Mouse (Mus musculus): ENCODE measurements around the gene Fcna. TPM values are rescaled to one million over a fixed set of nuclear protein-coding genes. Genes with fewer than 3 reads are reported as not detected.

Gene Fcna
- polyA plus RNA-seq (2012; rRNA removed): 1.1 TPM in 2 replicates

DNA sequence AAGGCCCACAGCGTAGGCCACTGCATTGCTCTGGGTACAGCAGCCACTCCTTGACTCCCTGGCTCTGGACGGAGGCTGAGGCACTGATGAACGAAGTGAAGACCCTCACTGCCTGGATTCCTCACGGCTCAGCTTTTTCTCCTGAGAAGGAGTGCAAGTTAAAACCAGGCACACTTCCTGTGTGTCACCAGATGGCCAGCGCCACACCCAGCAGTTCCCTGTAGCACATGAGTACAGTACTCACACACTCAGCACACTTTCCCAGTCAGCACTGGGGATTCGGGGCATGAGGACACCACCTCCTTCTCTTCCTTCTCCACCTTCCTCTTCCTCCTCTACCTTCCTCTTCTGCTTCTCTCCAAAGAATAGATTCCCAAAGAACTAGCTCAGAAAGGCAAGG is at the start of gene Fcna:
Gene Fcna, minus strand, starts transcription at position 220 of the 400 bp plus-strand sequence.

DNA sequence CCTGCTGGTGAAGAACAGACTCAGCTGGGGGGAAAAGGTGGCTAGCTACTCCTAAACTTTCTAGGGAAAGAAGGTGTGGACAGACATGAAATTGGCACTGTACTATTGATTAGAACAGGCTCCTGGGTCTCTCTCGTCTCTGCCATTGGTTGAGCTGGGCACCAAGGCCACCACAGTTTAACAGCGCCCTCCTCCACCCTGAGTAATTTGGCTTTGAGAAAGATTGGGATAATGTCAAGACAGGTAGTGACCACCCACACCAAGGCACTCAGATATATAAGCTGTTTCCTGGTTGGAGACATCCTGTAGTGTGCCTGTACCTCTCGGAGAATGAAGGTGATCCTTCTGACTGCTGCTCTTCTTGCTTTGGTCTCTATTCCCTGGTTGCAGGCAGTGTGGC is 48.7 kb upstream of the Fcna start, which contains the start of gene Lcn6:
Gene Lcn6, plus strand, starts transcription at position 301 of the 400 bp plus-strand sequence.

DNA sequence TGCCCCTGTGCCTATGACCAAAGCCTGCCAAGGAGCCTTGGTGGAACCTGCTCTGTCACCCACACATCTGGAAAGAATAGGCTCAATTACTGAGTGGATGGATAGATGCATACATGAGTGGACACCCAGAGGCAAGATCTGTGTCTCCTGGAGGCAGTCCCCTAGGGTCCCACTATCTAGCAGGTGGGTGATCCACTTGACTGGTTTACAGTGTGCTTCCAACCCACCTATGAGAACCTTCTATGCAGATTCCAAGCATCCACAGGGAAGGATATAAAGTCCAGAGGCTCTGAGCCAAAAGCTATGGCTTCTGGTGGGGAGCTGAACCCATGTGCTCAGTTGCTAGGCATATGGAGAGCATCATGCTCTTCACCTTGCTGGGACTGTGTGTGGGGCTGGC is 29.8 kb upstream of the Fcna start, which contains the start of gene Lcn5:
Gene Lcn5, plus strand, starts transcription at position 301 of the 400 bp plus-strand sequence.

DNA sequence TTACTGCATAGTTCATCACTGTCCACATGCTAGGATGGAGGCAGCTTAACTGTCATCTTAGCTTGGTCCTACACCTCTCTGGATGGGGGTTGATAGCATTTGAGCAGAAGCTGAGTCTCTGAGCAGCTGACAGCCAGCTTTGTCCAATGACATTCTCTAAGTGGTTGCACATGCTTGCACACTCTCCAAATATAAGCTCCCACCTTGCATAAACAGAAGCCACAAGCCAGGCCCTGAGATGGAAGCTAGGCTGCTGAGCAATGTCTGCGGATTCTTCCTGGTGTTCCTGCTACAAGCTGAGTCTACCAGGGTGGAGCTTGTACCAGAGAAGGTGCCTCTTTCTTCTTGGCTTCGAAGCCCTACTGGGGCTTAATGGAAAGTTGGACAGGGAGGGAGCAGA is 25.1 kb upstream of the Fcna start, which contains the start of gene Lcn8:
Gene Lcn8, plus strand, starts transcription at position 219 of the 400 bp plus-strand sequence.

DNA sequence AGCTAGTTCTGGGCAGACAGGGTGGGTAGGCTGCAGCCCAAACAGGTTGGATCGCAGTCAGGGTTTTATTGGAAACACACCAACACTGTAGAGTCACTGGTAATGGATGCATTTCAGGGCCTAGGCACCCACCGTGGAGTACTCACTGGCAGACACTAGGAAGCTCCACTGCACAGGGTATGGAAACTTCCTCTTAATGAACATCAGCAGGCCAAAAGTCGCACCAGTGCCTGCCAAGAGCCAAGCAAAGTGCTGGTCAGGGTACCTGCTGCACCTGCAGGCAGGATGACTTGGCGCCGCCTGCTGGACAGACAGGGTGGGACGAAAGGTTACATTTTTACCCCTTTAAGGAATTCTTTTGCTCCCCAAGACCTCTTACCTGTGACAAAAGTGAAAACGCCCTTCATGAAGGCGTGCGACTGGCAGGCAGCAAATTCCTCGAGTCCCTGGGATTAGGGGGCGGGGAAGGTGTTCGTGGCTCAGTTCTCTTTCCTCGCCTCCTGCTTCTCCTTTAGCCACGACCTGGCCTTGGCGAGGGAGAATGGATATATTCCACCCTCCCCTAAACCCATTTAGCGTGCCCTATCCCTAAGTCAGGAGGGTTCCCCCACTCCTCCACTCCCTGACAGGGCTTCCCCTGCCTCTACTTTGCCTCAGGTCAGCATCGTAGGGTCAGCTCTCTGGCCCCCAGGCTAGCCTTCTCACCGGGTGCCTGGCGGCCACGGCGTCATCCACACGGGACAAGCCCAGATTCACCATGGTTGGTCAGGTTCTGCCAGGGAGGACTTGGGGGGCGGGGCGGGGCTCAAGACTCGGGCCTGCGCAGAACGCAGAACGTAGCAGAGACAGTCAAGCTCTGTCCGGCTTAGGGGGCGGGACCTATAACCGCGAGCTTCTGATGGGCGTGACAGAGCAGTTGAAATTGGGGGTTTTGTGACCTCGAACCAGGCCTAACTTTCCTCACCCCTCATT is 6.3 kb downstream of the Fcna start, which contains the start of gene Tmem141:
Gene Tmem141, minus strand, starts transcription at position 777 of the 972 bp plus-strand sequence.

DNA sequence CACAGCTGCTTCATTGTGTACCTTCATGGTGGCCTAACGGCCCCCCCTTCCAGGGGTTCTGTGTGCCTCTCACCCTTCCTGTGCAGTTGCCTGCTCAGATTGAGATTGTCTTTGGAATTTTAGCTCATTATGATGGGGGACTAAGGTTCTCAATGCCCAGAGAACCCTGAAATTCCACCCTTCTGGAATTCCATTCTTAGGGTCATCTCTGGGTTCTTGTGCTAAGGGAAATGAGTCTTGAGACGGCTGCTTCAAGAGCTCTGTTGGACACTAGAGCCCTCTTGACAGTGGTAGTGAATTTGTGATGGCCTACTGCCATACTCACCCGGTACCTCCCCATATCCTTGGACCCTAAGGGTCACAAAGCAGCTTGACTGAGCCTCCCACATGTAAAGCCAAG is 10.3 kb downstream of the Fcna start, which contains the start of gene Ccdc183:
Gene Ccdc183, minus strand, starts transcription at position 101 of the 400 bp plus-strand sequence.

DNA sequence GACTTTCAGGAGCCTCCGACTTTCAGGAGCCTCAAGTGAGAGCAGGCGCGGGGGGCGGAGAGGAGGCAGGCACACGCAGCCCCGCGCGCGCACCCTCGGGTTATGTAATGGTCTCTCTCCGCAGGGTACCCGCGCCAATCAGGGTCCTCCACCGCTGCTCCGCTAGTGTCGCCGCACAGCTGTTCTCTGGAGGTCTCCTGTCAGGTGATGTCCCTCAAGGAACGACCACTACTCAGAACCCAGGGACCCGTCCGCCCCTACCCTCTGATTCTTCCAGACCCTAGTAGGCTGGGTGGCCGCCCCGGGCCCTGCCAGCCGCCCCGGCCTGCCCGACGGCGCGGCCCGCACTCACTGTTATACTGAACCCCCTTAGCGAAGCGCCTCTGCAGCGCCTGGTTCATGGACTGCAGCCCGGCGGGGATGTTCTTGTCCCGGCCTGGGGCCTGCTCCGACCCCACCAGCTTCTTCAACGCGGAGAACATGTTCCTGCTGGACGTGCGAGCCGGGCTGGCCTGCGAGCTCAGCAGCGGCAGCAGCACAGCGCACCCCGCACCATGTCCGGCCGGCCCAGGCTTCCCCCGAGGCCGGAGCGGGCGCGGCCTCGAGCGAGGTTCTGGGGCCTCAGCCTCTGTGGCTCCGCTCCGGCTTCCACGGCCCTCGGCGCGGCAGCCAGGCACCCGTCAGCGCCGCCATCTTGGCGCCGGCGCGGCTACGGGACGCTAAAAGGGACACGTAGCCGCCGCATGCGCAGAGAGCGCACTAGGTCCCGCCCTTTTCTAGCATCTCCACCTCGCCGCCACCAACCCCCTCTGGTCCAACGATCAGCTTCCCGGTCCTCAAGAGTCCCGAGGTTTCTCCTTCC is 19.8 kb downstream of the Fcna start, which contains the start of gene Rabl6:
Gene Rabl6, minus strand, starts transcription at position 761 of the 862 bp plus-strand sequence.

DNA sequence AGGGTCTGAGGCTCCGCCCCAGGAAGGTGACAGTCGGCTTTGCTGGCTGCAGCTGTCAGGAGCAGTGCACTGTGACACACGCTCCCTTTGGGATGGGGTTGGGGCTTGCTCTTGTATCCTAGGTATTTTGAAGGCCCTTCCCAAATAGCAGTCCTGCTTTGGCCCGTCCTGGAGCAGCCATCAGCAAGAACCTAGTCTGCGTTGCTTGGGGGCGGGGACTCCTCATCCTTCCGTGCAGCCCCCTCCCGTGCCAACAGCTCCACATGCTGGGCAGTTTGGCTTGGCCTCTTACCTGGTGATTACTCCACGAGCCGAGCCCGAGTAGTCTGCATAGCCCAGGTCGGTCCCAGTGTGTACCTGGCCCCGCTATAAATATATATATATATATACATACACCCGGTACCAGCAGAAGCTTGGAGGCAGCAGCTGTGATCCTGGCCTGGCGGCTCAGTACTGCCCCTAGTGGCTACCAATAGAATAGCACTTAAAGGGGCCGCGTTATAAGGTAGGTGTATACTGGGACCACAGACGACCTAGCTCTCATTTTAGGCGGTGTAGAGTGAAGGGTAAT is 46.5 kb downstream of the Fcna start, which contains the start of gene Ajm1:
Gene Ajm1, minus strand, starts transcription at position 464 of the 571 bp plus-strand sequence.

Other genes with a start within 250 kb of the Fcna start
- 2.0 and 3.8 TPM in 2 replicates for gene Entpd2, start 232.2 kb downstream of the Fcna start, polyA plus RNA-seq (2012; rRNA removed)
- 585 and 599 TPM in 2 replicates for gene Npdc1, start 228.7 kb downstream of the Fcna start, polyA plus RNA-seq (2012; rRNA removed)
- gene Fut7, start 204.8 kb downstream of the Fcna start, polyA plus RNA-seq (2012; rRNA removed): 0.39 and 0.44 TPM in 2 replicates
- gene Abca2, start 199.3 kb downstream of the Fcna start, polyA plus RNA-seq (2012; rRNA removed): 43.4 and 48.8 TPM in 2 replicates
- 0.74 and 1.3 TPM in 2 replicates for gene Clic3, start 171.2 kb downstream of the Fcna start, polyA plus RNA-seq (2012; rRNA removed)
- gene Paxx, start 166.9 kb downstream of the Fcna start, polyA plus RNA-seq (2012; rRNA removed): 122 and 124 TPM in 2 replicates
- 65.0 and 127 TPM in 2 replicates for gene Ptgds, start 158.0 kb downstream of the Fcna start, polyA plus RNA-seq (2012; rRNA removed)
- gene Lcn12, start 134.1 kb downstream of the Fcna start, polyA plus RNA-seq (2012; rRNA removed): not detected in 2 replicates
- gene Fbxw5, start 127.3 kb downstream of the Fcna start, polyA plus RNA-seq (2012; rRNA removed): 37.4 and 43.7 TPM in 2 replicates
- 3.2 and 4.1 TPM in 2 replicates for gene C8g, start 126.3 kb downstream of the Fcna start, polyA plus RNA-seq (2012; rRNA removed)
- 13.1 and 14.5 TPM in 2 replicates for gene Traf2, start 81.1 kb downstream of the Fcna start, polyA plus RNA-seq (2012; rRNA removed)
- 199 and 206 TPM in 2 replicates for gene Edf1, start 70.2 kb downstream of the Fcna start, polyA plus RNA-seq (2012; rRNA removed)
- 6.3 and 6.6 TPM in 2 replicates for gene Mamdc4, start 53.2 kb downstream of the Fcna start, polyA plus RNA-seq (2012; rRNA removed)
- 181 and 195 TPM in 2 replicates for gene Phpt1, start 52.8 kb downstream of the Fcna start, polyA plus RNA-seq (2012; rRNA removed)
- gene Ajm1, start 46.3 kb downstream of the Fcna start, polyA plus RNA-seq (2012; rRNA removed): 15.8 and 18.1 TPM in 2 replicates
- gene Rabl6, start 19.5 kb downstream of the Fcna start, polyA plus RNA-seq (2012; rRNA removed): 83.7 and 90.9 TPM in 2 replicates
- 0.01 TPM in 1 of 2 replicates, not detected in the other for gene Ccdc183, start 10.4 kb downstream of the Fcna start, polyA plus RNA-seq (2012; rRNA removed)
- 27.9 and 35.4 TPM in 2 replicates for gene Tmem141, start 6.0 kb downstream of the Fcna start, polyA plus RNA-seq (2012; rRNA removed)
- not detected in 2 replicates for gene Lcn8, start 25.1 kb upstream of the Fcna start, polyA plus RNA-seq (2012; rRNA removed)
- gene Lcn5, start 29.9 kb upstream of the Fcna start, polyA plus RNA-seq (2012; rRNA removed): not detected in 2 replicates
- gene Lcn6, start 48.8 kb upstream of the Fcna start, polyA plus RNA-seq (2012; rRNA removed): not detected in 2 replicates
- not detected in 2 replicates for gene Lcn10, start 54.7 kb upstream of the Fcna start, polyA plus RNA-seq (2012; rRNA removed)
- gene Obp2a, start 72.0 kb upstream of the Fcna start, polyA plus RNA-seq (2012; rRNA removed): not detected in 2 replicates
- gene Bmyc, start 78.7 kb upstream of the Fcna start, polyA plus RNA-seq (2012; rRNA removed): 70.7 and 77.4 TPM in 2 replicates
- not detected in 2 replicates for gene Obp2b, start 109.0 kb upstream of the Fcna start, polyA plus RNA-seq (2012; rRNA removed)
- not detected in 2 replicates for gene Lcn3, start 137.5 kb upstream of the Fcna start, polyA plus RNA-seq (2012; rRNA removed)
- gene Lcn11, start 149.0 kb upstream of the Fcna start, polyA plus RNA-seq (2012; rRNA removed): not detected in 2 replicates
- not detected in 2 replicates for gene Gm13539, start 154.2 kb upstream of the Fcna start, polyA plus RNA-seq (2012; rRNA removed)
- gene Glt6d1, start 187.8 kb upstream of the Fcna start, polyA plus RNA-seq (2012; rRNA removed): not detected in 2 replicates
- gene Lcn9, start 195.1 kb upstream of the Fcna start, polyA plus RNA-seq (2012; rRNA removed): not detected in 2 replicates
- not detected in 2 replicates for gene Sohlh1, start 219.2 kb upstream of the Fcna start, polyA plus RNA-seq (2012; rRNA removed)
- 50.7 and 54.5 TPM in 2 replicates for gene Kcnt1, start 235.7 kb upstream of the Fcna start, polyA plus RNA-seq (2012; rRNA removed)

All from central nervous system, embryonic 14 days (tissue).